Mouse (Mus musculus) layer of hippocampus, adult 6 months (tissue): Measurements from ENCODE around the gene Rasgrf1. TPM values are rescaled to one million over a fixed set of nuclear protein-coding genes. Genes with fewer than 3 reads are reported as not detected.

Experiments
- long read RNA-seq, 2 experiments: library from polyadenylated mRNA; unstranded; transcript quantifications; one replicate each; pipeline ENCODE4 v2.0.0; 2019 to 2020
- polyA plus RNA-seq: library from polyadenylated mRNA; unstranded; fragments of <200 nt; fragmentation: Nextera tagmentation; gene quantifications from 2 replicates; pipeline ENCODE4 v1.2.3, GENCODE M21; 2021

The Rasgrf1 gene
- polyA plus RNA-seq, result 185 and 214 TPM in 2 replicates
- long read RNA-seq, experiment 1, full-length matches to known transcripts, result 31 of 115 reads
- long read RNA-seq, experiment 1, partial matches to known transcripts, result 67 of 115 reads
- long read RNA-seq, experiment 1, other reads (novel, unspliced or antisense), result 17 of 115 reads
- long read RNA-seq, experiment 2, full-length matches to known transcripts, result 468 of 879 reads
- long read RNA-seq, experiment 2, partial matches to known transcripts, result 271 of 879 reads
- long read RNA-seq, experiment 2, other reads (novel, unspliced or antisense), result 140 of 879 reads

GRCm38 (mm10) chr9:89909131-89910010, at the start of gene Rasgrf1:
Gene Rasgrf1, plus strand, starts transcription at chr9:89909908.

GRCm38 (mm10) chr9:90053852-90054251, 144.1 kb downstream of the Rasgrf1 start, which contains the start of gene Ctsh:
Gene Ctsh, plus strand, starts transcription at chr9:90054152.

Other genes starting within 250 kb of the Rasgrf1 start
- 77.1 and 89.3 TPM in 2 replicates for gene Tmed3, start 204.8 kb upstream of the Rasgrf1 start, polyA plus RNA-seq
- gene Ankrd34c, start 171.4 kb upstream of the Rasgrf1 start, polyA plus RNA-seq, result 1.4 and 1.5 TPM in 2 replicates
- gene Ctsh, start 144.2 kb downstream of the Rasgrf1 start, polyA plus RNA-seq, result 25.5 and 29.2 TPM in 2 replicates
- gene Morf4l1, start 204.9 kb downstream of the Rasgrf1 start, polyA plus RNA-seq, result 306 and 352 TPM in 2 replicates